Mouse (Mus musculus): ENCODE results near the gene Mcoln2. TPM values are rescaled to one million over a fixed set of nuclear protein-coding genes. Genes with fewer than 3 reads are reported as not detected.

Mcoln2 gene
- polyA plus RNA-seq, 1 experiment from 2014 or later: 0.59 TPM

DNA sequence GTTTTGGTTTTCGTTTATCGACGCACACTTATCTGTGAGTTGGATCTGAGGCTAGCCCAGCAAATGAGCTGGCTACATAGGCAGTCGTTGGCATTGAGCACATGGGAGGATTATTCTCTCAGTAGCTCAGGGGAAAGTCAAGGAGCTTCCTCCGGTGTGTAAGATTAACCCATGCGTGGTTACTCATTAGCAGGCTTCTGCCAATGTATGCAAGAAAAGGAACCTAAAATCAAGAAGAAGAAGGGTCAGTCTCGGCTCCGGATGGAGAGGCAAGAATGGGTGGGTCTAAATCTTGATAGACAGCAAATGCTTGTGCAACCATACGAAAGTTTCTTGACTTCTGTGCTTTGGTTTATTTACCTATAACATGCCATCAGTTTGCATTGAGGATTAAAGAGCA lies 24.6 kb downstream of the Mcoln2 start:
- Histone ChIP-seq H3K4me1 (ENCODE audit: control insufficient read depth, insufficient read depth, low read depth, low read length) (no peaks in the 10 kb centered on the region; the same call in 1 of the 2 replicates), H3K27ac (ENCODE audit: low read depth, low read length) (no peak overlapping the region), H3K4me3 (ENCODE audit: low read length) (no peak overlapping the region), H3K36me3 (ENCODE audit: control insufficient read depth, insufficient read depth, low read length) (no peaks in the 10 kb centered on the region), H3K27me3 (replicated peaks; ENCODE audit: control insufficient read depth, insufficient read depth, low read length) (no peaks in the 10 kb centered on the region), H3K9ac (ENCODE audit: low read depth, low read length) (no peak overlapping the region), H3K9me3 (ENCODE audit: control insufficient read depth, low read length) (0 out of 2 replicates have a peak, but pooled peaks cover 2% of the 10 kb centered on the region), H3K4me2 (ENCODE audit: low read length) (no peak overlapping the region)
- WGBS: 92% methylated on average over 9 of the region's 9 CpGs
- ATAC-seq: no peak

DNA sequence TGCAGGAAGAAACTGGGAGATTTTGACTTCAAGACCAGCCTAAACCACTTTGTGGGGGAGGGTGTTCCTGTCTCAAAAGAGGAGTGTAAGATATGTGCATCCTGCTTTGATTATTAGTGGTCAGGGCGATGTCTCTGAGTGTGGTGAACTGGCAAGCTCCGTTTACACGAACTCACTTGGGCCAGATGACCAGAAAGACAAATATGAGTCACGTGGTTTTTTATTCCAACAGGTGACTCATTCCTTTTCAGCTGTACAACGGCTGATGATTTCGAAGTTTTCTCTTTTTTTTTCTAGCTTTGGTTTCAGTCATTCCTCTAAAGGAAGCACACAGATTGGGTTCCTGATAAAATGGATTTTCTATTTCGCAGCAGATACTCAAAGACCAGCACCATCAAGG lies 27.7 kb downstream of the Mcoln2 start:
- no peaks in the 10 kb centered on the region; the same call in 1 of the 2 replicates for H3K4me1 ChIP-seq (ENCODE audit: control insufficient read depth, insufficient read depth, low read depth, low read length)
- H3K36me3 ChIP-seq (ENCODE audit: control insufficient read depth, insufficient read depth, low read length): no peaks in the 10 kb centered on the region
- 79% methylated on average over 7 of the region's 7 CpGs for WGBS
- ATAC-seq: no peak
- no peaks in the 10 kb centered on the region for H3K9me3 ChIP-seq (ENCODE audit: control insufficient read depth, low read length)
- H3K4me3 ChIP-seq (ENCODE audit: low read length): no peak overlapping the region; the same call in 1 of the 2 replicates
- H3K27me3 ChIP-seq (replicated peaks; ENCODE audit: control insufficient read depth, insufficient read depth, low read length): no peaks in the 10 kb centered on the region; the same call in 1 of the 2 replicates
- H3K27ac ChIP-seq (ENCODE audit: low read depth, low read length): no peak overlapping the region
- H3K9ac ChIP-seq (ENCODE audit: low read depth, low read length): no peak overlapping the region; the same call in 1 of the 2 replicates
- H3K4me2 ChIP-seq (ENCODE audit: low read length): peak overlapping the region; percentile 68

GRCm38 (mm10) chr3:146177748-146178582 lies 28.3 kb downstream of the Mcoln2 start:
- Histone ChIP-seq H3K4me3 (ENCODE audit: low read length) (peak overlapping the region; percentile 33), H3K9ac (ENCODE audit: low read depth, low read length) (peak overlapping the region; percentile 65), H3K27me3 (replicated peaks; ENCODE audit: control insufficient read depth, insufficient read depth, low read length) (no peaks in the 10 kb centered on the region; the same call in 1 of the 2 replicates), H3K4me2 (ENCODE audit: low read length) (peak overlapping the region; percentile 68), H3K4me1 (ENCODE audit: control insufficient read depth, insufficient read depth, low read depth, low read length) (no peaks in the 10 kb centered on the region; the same call in 1 of the 2 replicates), H3K36me3 (ENCODE audit: control insufficient read depth, insufficient read depth, low read length) (no peaks in the 10 kb centered on the region), H3K9me3 (ENCODE audit: control insufficient read depth, low read length) (no peaks in the 10 kb centered on the region), H3K27ac (ENCODE audit: low read depth, low read length) (no peak overlapping the region)
- ATAC-seq: peak; percentile 93
- WGBS: 2% methylated on average over 16 of the region's 16 CpGs

- peaks cover 6% of the 10 kb centered on the region; the same call in 1 of the 2 replicates for H3K27me3 ChIP-seq (replicated peaks; ENCODE audit: control insufficient read depth, insufficient read depth, low read length)
Observed at GRCm38 (mm10) chr3:146180341-146180740, 30.7 kb downstream of the Mcoln2 start.

DNA sequence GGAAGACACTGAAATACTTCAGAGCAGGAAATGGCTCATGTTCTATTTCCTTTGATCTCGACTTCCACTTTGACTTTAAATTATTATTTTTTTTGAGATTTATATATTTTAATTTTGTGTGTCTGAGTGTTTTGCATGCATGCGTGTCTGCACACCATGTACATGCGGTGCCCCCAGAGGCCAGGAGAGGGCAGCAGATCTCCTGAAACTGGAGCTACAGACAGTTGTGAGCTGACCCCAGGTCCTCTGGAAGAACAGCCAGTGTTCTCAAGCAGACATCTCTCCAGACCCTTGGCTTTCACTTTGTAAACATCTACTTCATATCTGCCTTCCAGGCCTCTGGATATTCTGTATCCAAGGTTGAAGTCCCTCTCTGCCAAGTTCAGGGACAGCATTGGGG lies 31.4 kb downstream of the Mcoln2 start:
- Histone ChIP-seq H3K9ac (ENCODE audit: low read depth, low read length) (no peak overlapping the region), H3K4me1 (ENCODE audit: control insufficient read depth, insufficient read depth, low read depth, low read length) (peaks cover 2% of the 10 kb centered on the region; the same call in 1 of the 2 replicates), H3K27ac (ENCODE audit: low read depth, low read length) (no peak overlapping the region), H3K27me3 (replicated peaks; ENCODE audit: control insufficient read depth, insufficient read depth, low read length) (peaks cover 6% of the 10 kb centered on the region; the same call in 1 of the 2 replicates), H3K4me2 (ENCODE audit: low read length) (no peak overlapping the region), H3K36me3 (ENCODE audit: control insufficient read depth, insufficient read depth, low read length) (no peaks in the 10 kb centered on the region), H3K9me3 (ENCODE audit: control insufficient read depth, low read length) (no peaks in the 10 kb centered on the region), H3K4me3 (ENCODE audit: low read length) (no peak overlapping the region)
- WGBS: 40% methylated on average over 3 of the region's 3 CpGs
- no peak for ATAC-seq

More at GRCm38 (mm10) chr3:146180341-146180740, 30.7 kb downstream of the Mcoln2 start:
- 29% methylated on average over 2 of the region's 2 CpGs for WGBS
- Histone ChIP-seq H3K4me3 (ENCODE audit: low read length) (no peak overlapping the region), H3K9ac (ENCODE audit: low read depth, low read length) (no peak overlapping the region), H3K9me3 (ENCODE audit: control insufficient read depth, low read length) (no peaks in the 10 kb centered on the region), H3K36me3 (ENCODE audit: control insufficient read depth, insufficient read depth, low read length) (no peaks in the 10 kb centered on the region), H3K4me1 (ENCODE audit: control insufficient read depth, insufficient read depth, low read depth, low read length) (peaks cover 2% of the 10 kb centered on the region; the same call in 1 of the 2 replicates), H3K4me2 (ENCODE audit: low read length) (no peak overlapping the region), H3K27ac (ENCODE audit: low read depth, low read length) (no peak overlapping the region)
- no peak for ATAC-seq

DNA sequence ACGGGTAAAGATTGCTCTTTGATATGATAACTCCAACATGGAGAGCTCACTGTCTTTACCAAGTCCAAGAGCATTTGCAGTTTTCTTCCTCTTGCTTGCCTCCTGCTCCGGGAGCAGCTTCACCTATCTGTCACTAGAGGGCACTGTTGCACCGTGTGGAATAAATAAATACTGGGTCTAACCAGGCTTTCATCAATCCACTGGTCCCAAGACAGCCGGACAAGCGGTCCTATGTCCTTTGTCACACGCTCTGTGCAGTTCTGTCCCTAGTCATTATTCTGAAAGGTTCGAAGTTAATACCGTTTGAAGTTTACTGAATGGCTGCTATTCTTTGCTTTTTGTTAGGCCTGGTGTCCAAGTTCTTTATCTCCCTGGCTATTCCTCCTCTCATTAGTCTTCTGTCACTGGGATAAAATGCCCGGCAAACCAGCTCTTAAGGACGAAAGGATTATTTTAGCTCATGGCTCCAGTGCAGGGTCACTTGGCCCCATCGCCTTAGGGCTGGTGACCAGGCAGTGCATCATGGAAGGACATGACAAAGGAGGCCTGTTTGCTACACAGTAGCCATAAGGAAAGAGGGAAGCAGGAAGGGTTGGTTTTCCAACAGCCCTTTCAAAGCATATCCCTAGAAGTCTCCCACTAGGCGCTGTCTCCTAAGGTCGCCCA lies 35.5 kb downstream of the Mcoln2 start:
- ATAC-seq: peak; percentile 83
- Histone ChIP-seq H3K36me3 (ENCODE audit: control insufficient read depth, insufficient read depth, low read length) (no peaks in the 10 kb centered on the region), H3K9me3 (ENCODE audit: control insufficient read depth, low read length) (no peaks in the 10 kb centered on the region), H3K27ac (ENCODE audit: low read depth, low read length) (no peak overlapping the region), H3K9ac (ENCODE audit: low read depth, low read length) (no peak overlapping the region; the same call in 1 of the 2 replicates), H3K4me3 (ENCODE audit: low read length) (no peak overlapping the region), H3K4me1 (ENCODE audit: control insufficient read depth, insufficient read depth, low read depth, low read length) (0 out of 2 replicates have a peak, but pooled peaks cover 2% of the 10 kb centered on the region), H3K27me3 (replicated peaks; ENCODE audit: control insufficient read depth, insufficient read depth, low read length) (peaks cover 6% of the 10 kb centered on the region; the same call in 1 of the 2 replicates), H3K4me2 (ENCODE audit: low read length) (no peak overlapping the region)
- 23% methylated on average over 13 of the region's 13 CpGs for WGBS

DNA sequence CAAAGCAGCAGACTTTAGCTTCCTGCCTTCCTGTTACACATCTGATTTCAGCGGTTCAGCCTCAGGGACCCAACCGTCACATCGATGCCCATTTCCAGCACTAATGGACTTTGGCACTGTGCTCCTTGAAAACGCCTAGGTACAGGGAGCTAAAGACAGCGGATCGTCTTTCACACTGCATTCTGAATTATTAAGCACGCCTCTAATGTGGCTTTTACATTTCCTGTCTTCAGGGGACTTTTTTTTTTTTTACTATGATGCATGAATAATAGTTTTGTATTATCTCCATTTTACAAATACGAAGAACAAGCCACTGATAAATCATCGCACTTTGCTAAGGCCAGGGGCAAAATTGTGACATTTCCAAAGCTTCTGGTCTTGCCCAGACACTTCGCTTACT lies 36.4 kb downstream of the Mcoln2 start:
- ATAC-seq: no peak
- Histone ChIP-seq H3K4me2 (ENCODE audit: low read length) (no peak overlapping the region), H3K27ac (ENCODE audit: low read depth, low read length) (no peak overlapping the region), H3K27me3 (replicated peaks; ENCODE audit: control insufficient read depth, insufficient read depth, low read length) (peaks cover 6% of the 10 kb centered on the region; the same call in 1 of the 2 replicates), H3K4me3 (ENCODE audit: low read length) (no peak overlapping the region), H3K36me3 (ENCODE audit: control insufficient read depth, insufficient read depth, low read length) (no peaks in the 10 kb centered on the region), H3K4me1 (ENCODE audit: control insufficient read depth, insufficient read depth, low read depth, low read length) (0 out of 2 replicates have a peak, but pooled peaks cover 2% of the 10 kb centered on the region), H3K9me3 (ENCODE audit: control insufficient read depth, low read length) (no peaks in the 10 kb centered on the region), H3K9ac (ENCODE audit: low read depth, low read length) (no peak overlapping the region)
- 76% methylated on average over 10 of the region's 10 CpGs for WGBS

DNA sequence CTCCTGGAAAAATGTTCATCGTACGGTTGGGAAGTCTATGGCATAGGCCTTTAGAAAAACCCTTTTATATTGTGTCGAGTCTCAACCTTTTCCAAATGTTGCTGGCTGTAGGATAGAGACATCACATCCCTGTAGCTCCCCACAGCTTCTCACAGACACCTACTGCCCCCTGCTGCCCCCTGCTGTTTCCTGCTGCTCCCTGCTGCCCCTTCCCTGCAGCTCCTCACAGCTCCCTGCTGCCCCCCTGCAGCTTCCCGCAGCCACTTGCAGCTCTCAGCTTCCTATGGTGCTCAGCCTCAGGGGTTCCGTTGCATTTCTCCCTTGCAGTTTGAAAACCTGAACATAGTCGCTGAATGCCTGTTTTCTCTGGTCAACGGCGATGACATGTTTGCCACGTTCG lies 40.3 kb downstream of the Mcoln2 start:
- no peaks in the 10 kb centered on the region for H3K4me1 ChIP-seq (ENCODE audit: control insufficient read depth, insufficient read depth, low read depth, low read length)
- H3K27me3 ChIP-seq (replicated peaks; ENCODE audit: control insufficient read depth, insufficient read depth, low read length): no peaks in the 10 kb centered on the region
- 66% methylated on average over 10 of the region's 10 CpGs for WGBS

GRCm38 (mm10) chr3:146192507-146192906 lies 42.9 kb downstream of the Mcoln2 start:
- Histone ChIP-seq H3K4me1 (ENCODE audit: control insufficient read depth, insufficient read depth, low read depth, low read length) (no peaks in the 10 kb centered on the region; the same call in 1 of the 2 replicates), H3K36me3 (ENCODE audit: control insufficient read depth, insufficient read depth, low read length) (no peaks in the 10 kb centered on the region), H3K9ac (ENCODE audit: low read depth, low read length) (no peak overlapping the region), H3K4me3 (ENCODE audit: low read length) (no peak overlapping the region), H3K27me3 (replicated peaks; ENCODE audit: control insufficient read depth, insufficient read depth, low read length) (no peaks in the 10 kb centered on the region; the same call in 1 of the 2 replicates), H3K9me3 (ENCODE audit: control insufficient read depth, low read length) (no peaks in the 10 kb centered on the region), H3K4me2 (ENCODE audit: low read length) (no peak overlapping the region), H3K27ac (ENCODE audit: low read depth, low read length) (no peak overlapping the region)
- no peak for ATAC-seq
- 81% methylated on average over 1 of the region's 1 CpGs for WGBS

More for the DNA sequence above, 40.3 kb downstream of the Mcoln2 start:
- no peak overlapping the region for H3K9ac ChIP-seq (ENCODE audit: low read depth, low read length)
- H3K9me3 ChIP-seq (ENCODE audit: control insufficient read depth, low read length): no peaks in the 10 kb centered on the region
- no peak overlapping the region for H3K4me3 ChIP-seq (ENCODE audit: low read length)
- ATAC-seq: no peak
- no peaks in the 10 kb centered on the region for H3K36me3 ChIP-seq (ENCODE audit: control insufficient read depth, insufficient read depth, low read length)
- H3K4me2 ChIP-seq (ENCODE audit: low read length): no peak overlapping the region
- H3K27ac ChIP-seq (ENCODE audit: low read depth, low read length): no peak overlapping the region
